10 mouse cellular contexts compared by ENCODE assay signal in the genomic region with DNA sequence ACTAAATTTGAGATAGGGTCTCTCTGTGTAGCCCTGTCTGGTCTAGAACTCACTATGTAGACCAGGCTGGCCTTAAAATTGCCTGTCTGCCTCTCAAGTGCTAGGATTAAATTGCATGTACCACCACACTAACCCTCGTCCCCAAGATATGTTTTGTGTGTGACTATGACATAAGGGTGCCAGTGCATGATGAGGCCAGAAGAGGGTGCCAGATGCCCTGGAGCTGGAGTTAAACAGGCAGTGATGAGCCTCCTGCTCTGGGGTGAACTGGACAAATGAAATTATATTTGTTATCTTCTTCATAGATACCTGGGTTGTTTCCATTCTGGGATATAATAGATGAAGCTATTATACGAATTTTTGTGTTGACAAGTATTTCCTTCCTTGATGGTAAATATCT. TPM values are rescaled to one million over a fixed set of nuclear protein-coding genes. Genes with fewer than 3 reads are reported as not detected.
DNase-seq lines count a peak whose midpoint lies in the region; ATAC-seq and TF ChIP-seq lines count a peak whose summit lies in the region.
"Had no signal": no experiment of that assay in that cellular context is flagged by ENCODE, and none has a peak within 500 bp of the region (broad histone marks: within the 10 kb centered on the region; RNA-seq: fewer than 3 reads in every experiment).

No protein-coding gene starts in this region.

- WGBS in intestine, postnatal 0 days, result 66% methylated on average over 2 of the region's 2 CpGs

- H3K36me3 ChIP-seq in intestine, postnatal 0 days (ENCODE audit: control insufficient read depth, insufficient read depth), result no peaks in the 10 kb centered on the region
- H3K36me3 ChIP-seq: embryonic facial prominence, embryonic 13.5 days; heart, embryonic 13.5 days had no signal

- no peak overlapping the region for H3K4me3 ChIP-seq in intestine, postnatal 0 days (ENCODE audit: low read depth, low read length)
- H3K4me3 ChIP-seq: embryonic facial prominence, embryonic 13.5 days; heart, embryonic 13.5 days had no signal

- no peak overlapping the region for H3K4me2 ChIP-seq in intestine, postnatal 0 days (replicated peaks; ENCODE audit: low read depth)
- H3K4me2 ChIP-seq: embryonic facial prominence, embryonic 13.5 days; heart, embryonic 13.5 days had no signal

- H3K27me3 ChIP-seq in intestine, postnatal 0 days (replicated peaks; ENCODE audit: control insufficient read depth, insufficient read depth, low read length), result no peaks in the 10 kb centered on the region
- H3K27me3 ChIP-seq: embryonic facial prominence, embryonic 13.5 days; heart, embryonic 13.5 days had no signal

- peak; percentile 32; the same call in 1 of the 2 replicates for ATAC-seq in intestine, postnatal 0 days

- peak; percentile 83 for DNase-seq in heart, adult 11 months
- DNase-seq in heart, postnatal 4 days, result no peak
- peak; percentile 81 for DNase-seq in 416B (ENCODE audit: low read depth)
- peak; percentile 43 for DNase-seq in MEL-GATA-1-ER (ENCODE audit: extremely low read depth, low read depth)
- no peak for DNase-seq in testis, postnatal 10 days (ENCODE audit: low spot score)
- DNase-seq in gastrocnemius, adult 18-20 months (ENCODE audit: low spot score), result no peak
- DNase-seq in layer of hippocampus, postnatal 25 days (ENCODE audit: extremely low spot score in 1 of 2, low spot score in 1 of 2), result no peak

- H3K9me3 ChIP-seq in intestine, postnatal 0 days (ENCODE audit: control insufficient read depth), result no peaks in the 10 kb centered on the region
- H3K9me3 ChIP-seq: embryonic facial prominence, embryonic 13.5 days had no signal

- no peak overlapping the region; the same call in 1 of the 2 replicates for H3K27ac ChIP-seq in intestine, postnatal 0 days (ENCODE audit: low read depth, low read length)
- H3K27ac ChIP-seq: embryonic facial prominence, embryonic 13.5 days; heart, embryonic 13.5 days had no signal

- peak; percentile 73 for TF ChIP-seq CTCF in intestine, postnatal 0 days (IDR thresholded peaks at IDR 0.05; ENCODE audit: low read depth)

- H3K9ac ChIP-seq in intestine, postnatal 0 days (ENCODE audit: low read depth, low read length), result no peak overlapping the region
- H3K9ac ChIP-seq: embryonic facial prominence, embryonic 13.5 days; heart, embryonic 13.5 days had no signal

- no peaks in the 10 kb centered on the region for H3K4me1 ChIP-seq in intestine, postnatal 0 days (replicated peaks; ENCODE audit: control insufficient read depth, insufficient read depth, low read length)
- H3K4me1 ChIP-seq: embryonic facial prominence, embryonic 13.5 days; heart, embryonic 13.5 days had no signal

RNA-seq across cellular contexts. Expression of a gene that starts 10.7 kb away (rescaled TPM):
- 10 to 100 TPM; 32.6 to 33.5 TPM for total RNA-seq in heart, postnatal 4 days (2021)
- 52.9 and 55.7 TPM in 2 replicates for polyA plus RNA-seq in intestine, postnatal 0 days (2015; fragmentation: Nextera tagmentation; extraction: Ambion mirVana)
- 10 to 100 TPM in 1 of 2 experiments, 1 to 10 TPM in 1; 9.4 to 10.7 TPM for total RNA-seq in gastrocnemius, adult 18-20 months (2021)
- total RNA-seq in layer of hippocampus, postnatal 25 days (2021), result 10 to 100 TPM; 37.9 to 40.5 TPM

RNA-seq across cellular contexts. Expression of a gene that starts 57.6 kb away (rescaled TPM):
- total RNA-seq in heart, postnatal 4 days (2021), result 10 to 100 TPM; 77.4 to 91.6 TPM
- 30.3 and 41.3 TPM in 2 replicates for polyA plus RNA-seq in intestine, postnatal 0 days (2015; fragmentation: Nextera tagmentation; extraction: Ambion mirVana)
- not detected for total RNA-seq in gastrocnemius, adult 18-20 months (2021)
- total RNA-seq in layer of hippocampus, postnatal 25 days (2021), result 1 to 10 TPM; 1.5 TPM

Comparison
In these comparisons a context has a peak if more than half of its experiments do, and no peak if none do; other contexts are left out.
1. DNase-seq: peak in heart, adult 11 months (single experiment), 416B (single experiment) and MEL-GATA-1-ER (single experiment); none in heart, postnatal 4 days (single experiment), testis, postnatal 10 days (single experiment), gastrocnemius, adult 18-20 months (single experiment) and layer of hippocampus, postnatal 25 days (0 of 2).
2. RNA of a gene that starts 57.6 kb away (total RNA-seq): 77.4 to 91.6 TPM in heart, postnatal 4 days; 1.5 TPM in layer of hippocampus, postnatal 25 days and not detected in gastrocnemius, adult 18-20 months; every median in the first group is over 10 times any median in the second.